Mouse (Mus musculus): ENCODE results near the gene Ces2e. TPM values are rescaled to one million over a fixed set of nuclear protein-coding genes. Genes with fewer than 3 reads are reported as not detected.
"Not testable (repeated sequence)": the region's sequence is repeated elsewhere in the genome, so short reads cannot be mapped to it uniquely, and the experiment has no call there.

Gene Ces2e
- not detected in 2 replicates for polyA plus RNA-seq (2016; fragmentation: Nextera tagmentation; extraction: Ambion mirVana)

DNA sequence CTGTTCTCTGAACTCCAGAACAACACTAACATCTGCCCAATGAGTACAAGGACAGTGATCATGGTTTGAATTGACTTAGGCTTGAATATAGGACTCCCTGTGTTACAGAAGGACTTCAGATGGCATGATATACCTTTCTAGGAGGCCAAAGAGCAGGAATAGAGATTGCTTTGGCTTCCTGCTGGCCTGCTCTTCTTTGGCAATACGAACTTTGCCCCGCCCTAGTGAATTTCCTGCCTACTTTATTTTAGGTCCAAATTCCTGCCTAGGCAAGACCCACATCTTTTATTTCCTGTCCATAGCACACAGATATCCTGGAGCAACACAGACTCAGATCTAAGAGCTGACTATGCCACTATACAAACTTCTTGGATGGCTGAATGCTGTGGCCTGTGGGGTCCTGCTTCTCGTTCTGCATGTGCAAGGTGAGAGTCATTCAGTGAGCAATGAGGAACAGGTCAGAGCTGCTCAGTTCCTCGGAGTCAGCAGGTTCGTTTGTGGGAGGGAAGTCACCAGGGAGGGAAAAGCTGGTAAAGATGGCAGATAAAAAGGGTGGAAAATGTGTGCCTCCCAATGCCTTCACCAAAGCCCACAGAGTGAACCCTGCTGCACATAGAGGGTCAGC lies at the start of gene Ces2e:
Gene Ces2e, plus strand, starts transcription at position 289 of the 625 bp plus-strand sequence.
- WGBS, result 80% methylated on average over 5 of the region's 5 CpGs
- no peaks in the 10 kb centered on the region for H3K9me3 ChIP-seq (replicated peaks)
- H3K27me3 ChIP-seq, result no peaks in the 10 kb centered on the region
- no peaks in the 10 kb centered on the region for H3K4me1 ChIP-seq
- no peak within 1 kb of the TSS for H3K9ac ChIP-seq
- no peak within 1 kb of the TSS for H3K4me3 ChIP-seq
- no peak within 1 kb of the TSS for H3K27ac ChIP-seq
- H3K4me2 ChIP-seq (replicated peaks), result no peak within 1 kb of the TSS
- ATAC-seq (ENCODE audit: low FRiP score), result no peak
- H3K36me3 ChIP-seq, result no peaks in the 10 kb centered on the region

- not testable (repeated sequence) for H3K9me3 ChIP-seq (replicated peaks); ATAC-seq (ENCODE audit: low FRiP score); H3K36me3 ChIP-seq; H3K4me3 ChIP-seq; H3K27me3 ChIP-seq; H3K9ac ChIP-seq; H3K4me2 ChIP-seq (replicated peaks); H3K27ac ChIP-seq; H3K4me1 ChIP-seq
- WGBS, result no CpG with 5 or more reads among the region's 4 CpGs
Observed at GRCm38 (mm10) chr8:104886223-104886926, 39.7 kb upstream of the Ces2e start.

GRCm38 (mm10) chr8:104901746-104902145 lies 24.3 kb upstream of the Ces2e start:
- Histone ChIP-seq H3K4me2 (replicated peaks) (no peak overlapping the region), H3K27ac (no peak overlapping the region)
- ATAC-seq (ENCODE audit: low FRiP score), result no peak

GRCm38 (mm10) chr8:104907111-104907510 lies 18.9 kb upstream of the Ces2e start:
- no peaks in the 10 kb centered on the region for H3K36me3 ChIP-seq
- no peak overlapping the region for H3K4me3 ChIP-seq
- no peak overlapping the region for H3K9ac ChIP-seq
- no peaks in the 10 kb centered on the region for H3K9me3 ChIP-seq (replicated peaks)
- H3K4me2 ChIP-seq (replicated peaks), result no peak overlapping the region
- no peaks in the 10 kb centered on the region for H3K4me1 ChIP-seq
- no peaks in the 10 kb centered on the region for H3K27me3 ChIP-seq
- H3K27ac ChIP-seq, result no peak overlapping the region
- WGBS, result 50% methylated on average over 1 of the region's 1 CpGs
- ATAC-seq (ENCODE audit: low FRiP score), result no peak

More at GRCm38 (mm10) chr8:104901746-104902145, 24.3 kb upstream of the Ces2e start:
- WGBS, result 81% methylated on average over 2 of the region's 2 CpGs
- no peaks in the 10 kb centered on the region for H3K27me3 ChIP-seq
- no peaks in the 10 kb centered on the region for H3K4me1 ChIP-seq
- no peaks in the 10 kb centered on the region for H3K36me3 ChIP-seq
- no peaks in the 10 kb centered on the region for H3K9me3 ChIP-seq (replicated peaks)
- no peak overlapping the region for H3K4me3 ChIP-seq
- H3K9ac ChIP-seq, result no peak overlapping the region

DNA sequence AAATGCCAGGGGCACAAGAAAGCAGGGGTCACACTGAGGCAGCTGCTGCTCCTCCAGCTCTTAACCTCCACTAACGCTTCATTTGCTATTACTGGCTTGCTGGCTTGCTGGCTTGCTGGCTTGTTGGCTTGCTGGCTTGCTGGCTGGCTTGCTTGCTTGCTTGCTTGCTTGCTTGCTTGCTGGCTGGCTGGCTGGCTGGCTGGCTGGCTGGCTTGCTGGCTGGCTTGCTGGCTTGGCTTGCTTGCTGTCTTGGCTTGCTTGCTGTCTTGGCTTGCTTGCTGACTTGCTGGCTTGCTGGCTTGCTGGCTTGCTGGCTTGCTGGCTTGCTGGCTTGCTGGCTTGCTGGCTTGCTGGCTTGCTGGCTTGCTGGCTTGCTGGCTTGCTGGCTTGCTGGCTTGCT lies 17.0 kb upstream of the Ces2e start:
- H3K4me3 ChIP-seq; H3K9me3 ChIP-seq (replicated peaks); H3K36me3 ChIP-seq; H3K4me2 ChIP-seq (replicated peaks); ATAC-seq (ENCODE audit: low FRiP score); H3K27ac ChIP-seq; H3K4me1 ChIP-seq; H3K9ac ChIP-seq; H3K27me3 ChIP-seq: not testable (repeated sequence)
- WGBS, result 81% methylated on average over 1 of the region's 1 CpGs

DNA sequence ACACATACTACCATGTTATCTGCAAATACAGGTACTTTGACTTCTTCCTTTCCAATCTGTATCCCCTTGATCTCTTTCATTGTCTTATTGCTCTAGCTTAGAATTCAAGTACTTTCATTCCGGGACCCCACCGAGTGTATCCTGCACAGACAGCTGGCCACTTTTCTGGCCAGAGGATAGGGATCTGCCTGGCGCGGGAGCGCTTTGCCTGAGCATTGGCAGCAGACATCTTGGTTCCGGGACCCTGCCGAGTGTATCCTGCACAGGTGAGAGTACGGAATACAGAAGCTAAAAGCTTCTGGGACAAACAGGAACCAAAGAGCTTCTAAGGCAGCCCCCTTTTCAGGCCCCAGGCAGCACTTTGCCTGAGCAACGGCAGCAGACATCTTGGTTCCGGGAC lies 16.4 kb upstream of the Ces2e start:
- 96% methylated on average over 10 of the region's 10 CpGs for WGBS
- not testable (repeated sequence) for H3K4me1 ChIP-seq; H3K36me3 ChIP-seq; H3K9ac ChIP-seq; H3K9me3 ChIP-seq (replicated peaks); H3K27me3 ChIP-seq; H3K4me2 ChIP-seq (replicated peaks); H3K4me3 ChIP-seq; ATAC-seq (ENCODE audit: low FRiP score); H3K27ac ChIP-seq

DNA sequence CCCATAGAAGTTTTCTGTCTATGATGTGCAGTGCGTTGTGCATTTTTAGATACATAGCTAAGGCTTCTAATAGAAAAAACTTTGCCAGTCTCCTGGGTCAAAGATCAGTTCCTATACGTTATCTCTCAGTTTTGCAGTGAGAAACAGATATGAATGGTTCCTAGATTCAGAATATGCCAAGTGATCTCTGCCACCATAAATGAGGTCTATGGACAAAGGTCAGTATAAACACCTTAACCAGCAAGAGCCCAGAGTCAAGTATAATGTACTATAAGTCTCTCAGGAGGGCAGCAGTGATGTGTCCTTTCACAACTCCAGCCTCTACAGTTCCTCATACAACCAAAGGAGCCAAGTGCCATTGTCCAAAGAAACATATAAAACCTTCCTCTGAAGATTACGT lies 1.2 kb downstream of the Ces2e start:
- H3K4me1 ChIP-seq, result no peaks in the 10 kb centered on the region
- ATAC-seq (ENCODE audit: low FRiP score), result no peak
- no peaks in the 10 kb centered on the region for H3K36me3 ChIP-seq
- H3K27ac ChIP-seq, result no peak overlapping the region
- H3K4me2 ChIP-seq (replicated peaks), result no peak overlapping the region
- WGBS, result 79% methylated on average over 3 of the region's 3 CpGs
- no peak overlapping the region for H3K9ac ChIP-seq
- no peaks in the 10 kb centered on the region for H3K9me3 ChIP-seq (replicated peaks)
- no peak overlapping the region for H3K4me3 ChIP-seq
- no peaks in the 10 kb centered on the region for H3K27me3 ChIP-seq

DNA sequence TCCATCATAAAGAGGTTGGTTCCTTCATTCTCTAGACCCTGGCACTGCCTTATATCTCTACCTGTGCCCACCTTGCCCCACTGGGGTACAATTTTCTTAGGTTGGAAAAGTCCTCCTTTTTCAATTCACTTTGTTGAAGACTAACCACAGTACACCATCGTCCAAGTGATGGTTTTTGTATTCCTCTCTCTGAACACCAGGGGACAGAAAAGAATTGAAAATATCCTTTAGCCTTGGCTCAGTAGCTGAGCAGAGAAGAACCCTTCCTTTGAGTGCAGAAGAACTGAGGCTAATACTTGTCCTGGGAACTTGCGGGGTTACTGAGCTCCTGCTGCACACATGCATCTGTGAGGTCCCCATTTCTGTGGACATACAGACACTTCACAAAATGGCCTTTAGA lies 18.6 kb downstream of the Ces2e start:
- Histone ChIP-seq H3K27me3 (no peaks in the 10 kb centered on the region), H3K4me3 (no peak overlapping the region), H3K36me3 (no peaks in the 10 kb centered on the region), H3K27ac (no peak overlapping the region), H3K4me2 (replicated peaks) (no peak overlapping the region), H3K9me3 (replicated peaks) (no peaks in the 10 kb centered on the region), H3K4me1 (no peaks in the 10 kb centered on the region), H3K9ac (no peak overlapping the region)
- ATAC-seq (ENCODE audit: low FRiP score), result no peak
- 88% methylated on average over 2 of the region's 2 CpGs for WGBS

- no peak within 1 kb of the TSS for H3K4me2 ChIP-seq (replicated peaks)
- 86% methylated on average over 4 of the region's 4 CpGs for WGBS
- no peaks in the 10 kb centered on the region for H3K9me3 ChIP-seq (replicated peaks)
- no peak within 1 kb of the TSS for H3K9ac ChIP-seq
- H3K27me3 ChIP-seq, result no peaks in the 10 kb centered on the region
- H3K36me3 ChIP-seq, result no peaks in the 10 kb centered on the region
- no peak within 1 kb of the TSS for H3K27ac ChIP-seq
- no peak within 1 kb of the TSS for H3K4me3 ChIP-seq
- no peak for ATAC-seq (ENCODE audit: low FRiP score)
- no peaks in the 10 kb centered on the region for H3K4me1 ChIP-seq
Observed at GRCm38 (mm10) chr8:104947056-104947455, 21.0 kb downstream of the Ces2e start, which contains the start of gene Ces2f. Ces2f (plus strand) TSS chr8:104947356.

DNA sequence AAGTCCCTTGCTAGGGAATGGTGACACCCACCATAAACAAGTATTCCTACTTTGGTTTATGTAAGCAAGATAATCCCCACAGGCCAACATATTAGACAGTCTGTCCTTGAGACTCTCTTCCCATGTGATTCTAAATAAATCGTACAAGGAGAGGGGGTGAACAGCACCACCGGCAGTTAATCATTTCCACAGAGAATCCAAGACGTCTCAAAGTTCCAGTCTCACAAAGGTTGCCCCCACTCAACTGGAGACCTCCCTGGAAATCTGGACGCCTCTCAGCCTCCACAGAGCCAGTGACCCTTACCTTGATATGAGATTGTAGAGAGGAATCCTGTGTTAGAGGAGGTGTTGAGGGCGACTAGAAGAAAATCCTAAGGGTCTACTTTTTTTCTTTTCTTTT lies 23.0 kb downstream of the Ces2e start:
- WGBS, result 85% methylated on average over 5 of the region's 5 CpGs

GRCm38 (mm10) chr8:104961537-104961961 lies 35.5 kb downstream of the Ces2e start, which contains the start of gene Ces2g:
Ces2g (plus strand) TSS chr8:104961718.
- Histone ChIP-seq H3K9ac (no peak within 1 kb of the TSS), H3K4me1 (no peaks in the 10 kb centered on the region), H3K27me3 (no peaks in the 10 kb centered on the region), H3K9me3 (replicated peaks) (no peaks in the 10 kb centered on the region), H3K36me3 (no peaks in the 10 kb centered on the region), H3K27ac (no peak within 1 kb of the TSS), H3K4me2 (replicated peaks) (no peak within 1 kb of the TSS), H3K4me3 (no peak within 1 kb of the TSS)
- 72% methylated on average over 5 of the region's 5 CpGs for WGBS
- ATAC-seq (ENCODE audit: low FRiP score), result no peak

More for the DNA sequence above, 23.0 kb downstream of the Ces2e start:
- Histone ChIP-seq H3K4me1 (no peaks in the 10 kb centered on the region), H3K27me3 (no peaks in the 10 kb centered on the region), H3K4me3 (no peak overlapping the region), H3K36me3 (no peaks in the 10 kb centered on the region), H3K4me2 (replicated peaks) (no peak overlapping the region), H3K9me3 (replicated peaks) (no peaks in the 10 kb centered on the region), H3K27ac (no peak overlapping the region), H3K9ac (no peak overlapping the region)
- ATAC-seq (ENCODE audit: low FRiP score), result no peak

GRCm38 (mm10) chr8:104962229-104962901 lies 36.3 kb downstream of the Ces2e start:
- H3K9ac ChIP-seq, result no peak overlapping the region
- H3K27ac ChIP-seq, result no peak overlapping the region
- H3K4me3 ChIP-seq, result no peak overlapping the region
- no peaks in the 10 kb centered on the region for H3K9me3 ChIP-seq (replicated peaks)
- no peaks in the 10 kb centered on the region for H3K27me3 ChIP-seq
- 79% methylated on average over 8 of the region's 8 CpGs for WGBS
- no peak overlapping the region for H3K4me2 ChIP-seq (replicated peaks)
- H3K36me3 ChIP-seq, result no peaks in the 10 kb centered on the region
- no peak for ATAC-seq (ENCODE audit: low FRiP score)
- H3K4me1 ChIP-seq, result no peaks in the 10 kb centered on the region

Measured in hindbrain, embryonic 12.5 days (tissue).